Mouse (Mus musculus) heart, postnatal 14 days (tissue): ENCODE results near the gene Crcp. TPM values are rescaled to one million over a fixed set of nuclear protein-coding genes. Genes with fewer than 3 reads are reported as not detected.
"Not testable (repeated sequence)": the region's sequence is repeated elsewhere in the genome, so short reads cannot be mapped to it uniquely, and the experiment has no call there.

Experiments
- DNase-seq, 2 experiments: peaks; one replicate each; pipeline ENCODE4 v3.0.0; 2021 to 2022
- intact Hi-C: fragments of 180-260 bp; cut with DNase I; formaldehyde crosslinking; loops from one replicate; pipeline ENCODE4 v1.15.1; 2025
- total RNA-seq, 2 experiments: library from RNA; stranded (reverse); gene quantifications; 2 replicates each; pipeline ENCODE4 v1.2.3; 2021

Gene Crcp
- total RNA-seq, 2 experiments from 2014 or later, result 11.4 to 11.9 TPM

- intact Hi-C loops, result loop anchor here (2.0 to 10.0 kb wide), 4 partner anchors 16 to 232 kb away; partner anchors contain the start of genes Kctd7, Sbds and Tyw1
- DNase-seq, result no peak
Observed at GRCm38 (mm10) chr5:130022366-130022765, 6.7 kb upstream of the Crcp start.

DNA sequence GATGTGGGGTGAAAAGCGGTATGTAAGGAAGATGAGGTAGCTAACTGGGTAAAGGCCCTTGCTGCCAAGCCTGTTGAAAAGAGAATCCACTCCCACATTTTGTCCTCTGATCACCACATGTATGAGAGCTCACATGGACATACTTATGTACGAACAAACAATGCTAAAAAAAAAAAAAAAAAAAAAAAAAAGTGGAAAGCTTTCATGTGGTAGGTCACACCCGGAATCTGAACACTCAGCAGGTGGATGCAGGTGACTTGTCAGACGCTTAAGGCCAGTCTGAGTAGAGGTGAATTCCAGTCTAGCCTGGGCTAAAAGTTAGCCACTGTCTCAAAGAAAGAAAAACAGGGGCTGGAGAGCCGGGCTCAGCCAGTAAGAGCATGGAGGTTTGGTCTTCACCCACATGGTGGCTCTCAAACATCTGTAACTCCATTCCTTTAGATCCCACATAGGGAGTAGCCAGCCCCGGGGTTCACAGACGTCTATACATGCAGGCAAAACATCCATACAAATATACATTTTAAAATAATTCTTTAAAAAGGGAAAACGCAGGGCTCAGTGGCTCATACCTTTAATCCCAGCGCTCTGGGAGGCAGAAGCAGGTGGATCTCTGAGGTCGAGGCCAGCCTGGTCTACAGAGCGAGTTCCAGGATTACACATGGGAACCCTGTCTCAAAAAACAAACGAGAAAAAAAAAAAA lies 5.9 kb upstream of the Crcp start:
- no peak for DNase-seq
- intact Hi-C loops, result loop anchor here (2.0 to 10.0 kb wide), 4 partner anchors 16 to 232 kb away; partner anchors contain the start of genes Kctd7, Sbds and Tyw1

DNA sequence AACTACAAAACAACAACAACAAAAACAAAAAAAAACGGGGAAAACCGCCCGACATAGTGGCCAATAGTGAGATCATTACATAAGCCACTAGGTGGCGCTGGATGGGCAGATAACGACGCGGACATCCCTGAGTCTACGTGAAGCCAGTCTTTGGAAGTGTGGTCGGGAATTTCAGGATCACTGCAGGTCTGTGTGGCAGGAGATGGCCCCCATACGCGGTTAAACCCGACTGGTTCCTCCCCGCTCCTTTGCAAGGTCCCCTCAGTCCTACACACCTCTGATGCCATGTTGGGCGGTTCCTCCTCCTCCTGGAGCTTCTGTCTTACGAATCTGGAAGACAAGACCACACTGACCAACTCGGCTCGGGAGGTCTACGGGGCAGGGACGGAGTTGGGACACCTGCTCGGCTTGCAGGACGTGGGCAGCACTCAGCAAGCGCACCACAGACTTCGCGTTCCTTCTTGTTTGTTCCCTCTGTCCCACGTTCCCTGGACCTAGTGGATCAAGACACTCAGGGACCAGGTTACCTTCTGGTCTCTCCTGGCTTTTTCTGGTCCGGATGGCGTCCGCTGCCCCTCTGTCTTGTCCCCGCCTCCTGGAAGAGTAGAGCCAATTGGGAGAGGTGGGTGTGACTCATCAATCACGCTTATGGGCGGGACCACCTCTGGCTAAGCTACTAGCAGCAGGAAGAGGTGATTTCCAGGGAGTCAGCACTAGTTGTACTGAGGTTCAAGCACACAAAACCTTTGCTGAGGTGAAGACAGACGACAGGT lies 5.1 kb upstream of the Crcp start:
- DNase-seq, result peak; percentile 77 to 84
- intact Hi-C loops, result loop anchor here (2.0 to 10.0 kb wide), 4 partner anchors 15 to 231 kb away; partner anchors contain the start of genes Kctd7, Sbds and Tyw1

GRCm38 (mm10) chr5:130027134-130027533 lies 2.0 kb upstream of the Crcp start:
- intact Hi-C loops, result loop anchor here (5.0 to 10.0 kb wide), 2 partner anchors 195 to 228 kb away; partner anchors contain the start of genes Sbds and Tyw1

GRCm38 (mm10) chr5:130027696-130028095 lies 1.4 kb upstream of the Crcp start:
- intact Hi-C loops, result loop anchor here (5.0 to 10.0 kb wide), 2 partner anchors 195 to 227 kb away; partner anchors contain the start of genes Sbds and Tyw1

More at GRCm38 (mm10) chr5:130027134-130027533, 2.0 kb upstream of the Crcp start:
- no peak for DNase-seq

GRCm38 (mm10) chr5:130031410-130032390 lies 2.6 kb downstream of the Crcp start:
- intact Hi-C loops, result no loop called here
- no peak for DNase-seq

More at GRCm38 (mm10) chr5:130027696-130028095, 1.4 kb upstream of the Crcp start:
- DNase-seq, result no peak

- no peak for DNase-seq
- intact Hi-C loops, result no loop called here
Observed at GRCm38 (mm10) chr5:130033869-130034268, 4.8 kb downstream of the Crcp start.

DNA sequence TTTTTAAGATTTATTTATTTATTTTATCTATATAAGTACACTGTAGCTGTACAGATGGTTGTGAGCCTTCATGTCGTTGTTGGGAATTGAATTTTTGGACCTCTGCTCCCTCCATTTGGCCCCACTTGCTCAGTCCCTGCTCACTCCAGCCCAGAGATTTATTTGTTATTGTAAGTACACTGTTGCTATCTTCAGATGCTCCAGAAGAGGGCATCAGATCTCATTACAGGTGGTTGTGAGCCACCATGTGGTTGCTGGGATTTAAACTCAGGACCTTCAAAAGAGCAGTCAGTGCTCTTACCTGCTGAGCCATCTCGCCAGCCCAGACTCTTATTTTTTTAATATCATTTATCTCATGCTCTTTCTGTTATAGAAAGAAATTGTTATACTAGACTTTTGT lies 7.2 kb downstream of the Crcp start:
- DNase-seq, result not testable (repeated sequence)
- intact Hi-C loops, result loop anchor here (2.0 kb wide), 1 partner anchor 37 kb away; no protein-coding TSS in a partner anchor

- DNase-seq, result peak; percentile 74 to 78
- intact Hi-C loops, result loop anchor here (2.0 kb wide), 2 partner anchors 15 to 39 kb away; no protein-coding TSS in a partner anchor
Observed at GRCm38 (mm10) chr5:130037752-130038455, 8.8 kb downstream of the Crcp start.

- no peak for DNase-seq
- intact Hi-C loops, result no loop called here
Observed at GRCm38 (mm10) chr5:130040797-130041196, 11.7 kb downstream of the Crcp start.

DNA sequence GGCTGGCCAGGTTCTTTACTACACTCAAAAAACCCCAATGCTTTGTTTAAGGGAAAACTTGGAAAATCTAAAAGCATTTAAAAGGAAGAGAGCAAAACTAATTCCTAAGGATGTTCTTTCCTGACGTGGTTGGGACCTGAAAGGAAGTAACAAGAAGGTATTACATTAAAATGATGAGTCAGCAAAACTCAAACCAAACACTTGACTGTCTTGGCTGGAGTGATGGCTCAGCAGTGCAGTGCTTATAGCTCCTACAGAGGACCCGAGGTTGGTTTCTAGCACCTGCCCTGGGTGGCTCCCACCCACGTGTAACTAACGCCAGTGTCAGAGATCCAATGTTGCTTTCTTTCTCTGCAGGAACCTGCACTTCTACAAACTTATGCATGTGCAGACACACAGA lies 12.2 kb downstream of the Crcp start:
- DNase-seq, result no peak
- intact Hi-C loops, result no loop called here

DNA sequence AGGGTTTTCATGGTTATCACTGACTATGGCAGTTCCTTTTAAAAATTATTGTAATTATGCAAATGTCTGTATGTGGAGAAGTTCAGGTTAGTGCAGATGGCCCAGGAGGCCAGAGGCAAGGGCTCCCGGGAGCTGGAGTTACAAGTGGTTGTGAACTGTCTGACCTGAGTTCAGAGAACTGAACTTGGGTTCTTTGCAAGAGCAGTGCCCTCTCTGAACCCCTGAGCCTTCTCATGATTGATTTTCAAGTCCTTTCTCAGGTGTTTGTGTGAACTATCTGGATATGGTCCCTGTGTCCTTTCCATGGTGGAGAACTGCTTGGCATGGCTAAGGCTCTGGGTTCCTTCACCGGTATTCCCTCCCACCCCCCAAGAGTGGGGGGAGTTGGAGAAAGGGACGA lies 14.7 kb downstream of the Crcp start:
- intact Hi-C loops, result loop anchor here (1.0 kb wide), 1 partner anchor 96 kb away; no protein-coding TSS in a partner anchor
- no peak for DNase-seq

GRCm38 (mm10) chr5:130044201-130044695 lies 15.2 kb downstream of the Crcp start:
- intact Hi-C loops, result loop anchor here (1.0 kb wide), 1 partner anchor 95 kb away; no protein-coding TSS in a partner anchor
- peak; percentile 58 to 75 for DNase-seq

DNA sequence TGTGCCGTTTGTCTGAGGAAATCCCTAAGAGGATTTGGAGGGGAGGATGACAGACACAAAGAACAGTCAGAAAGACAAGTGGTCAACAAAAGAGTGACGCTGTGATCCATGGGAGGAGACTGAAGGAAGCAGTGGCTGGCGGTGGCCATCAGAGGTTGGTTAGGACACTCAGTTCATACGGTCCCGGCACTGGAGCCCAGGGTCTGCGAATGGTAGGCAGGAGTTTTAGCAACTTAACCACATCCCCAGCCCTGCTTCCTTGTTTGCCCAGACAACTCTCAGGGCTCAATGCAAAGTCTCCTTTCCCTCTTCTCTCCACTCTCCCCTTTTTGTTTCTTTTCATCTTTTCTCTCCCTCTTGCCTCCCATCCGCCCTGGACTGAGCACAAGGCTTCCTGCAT lies 17.0 kb downstream of the Crcp start:
- intact Hi-C loops, result loop anchor here (1.0 kb wide), 1 partner anchor 33 kb away; no protein-coding TSS in a partner anchor

GRCm38 (mm10) chr5:130046589-130046988 lies 17.5 kb downstream of the Crcp start:
- intact Hi-C loops, result loop anchor here (1.0 kb wide), 1 partner anchor 33 kb away; no protein-coding TSS in a partner anchor
- peak in 1 of 2 experiments; percentile 32 for DNase-seq

More for the DNA sequence above, 17.0 kb downstream of the Crcp start:
- no peak for DNase-seq

GRCm38 (mm10) chr5:130047013-130047412 lies 17.9 kb downstream of the Crcp start:
- DNase-seq, result no peak
- intact Hi-C loops, result no loop called here

GRCm38 (mm10) chr5:130048786-130049520 lies 19.9 kb downstream of the Crcp start:
- peak; percentile 56 to 60 for DNase-seq
- intact Hi-C loops, result no loop called here

- no peak for DNase-seq
- intact Hi-C loops, result no loop called here
Observed at GRCm38 (mm10) chr5:130050416-130050815, 21.3 kb downstream of the Crcp start.
